Mouse (Mus musculus): Measurements from ENCODE around the gene 1600002K03Rik.

GRCm38 (mm10) chr10:80135161-80135560, 37.6 kb upstream of the 1600002K03Rik start:
- TF ChIP-seq GATA1 (IDR thresholded peaks at IDR 0.05; ENCODE audit: low read length), result no peak
- no peak for TF ChIP-seq TAL1 (IDR thresholded peaks at IDR 0.05; ENCODE audit: low read length)
